Mouse (Mus musculus) CD4-positive helper T cell, adult 2 months (primary cell): ENCODE results near the gene Zfp800.

ENCODE experiments used
- DNase-seq: peaks from one replicate; pipeline ENCODE4 v3.0.0-alpha.2; 2012; ENCODE audit warnings: low read depth, missing footprints, low spot score

Zfp800 gene

GRCm38 (mm10) chr6:28215268-28215954, 182.4 kb downstream of the Zfp800 start:
- DNase-seq, result peak; percentile 74

GRCm38 (mm10) chr6:28214658-28215267, 183.0 kb downstream of the Zfp800 start:
- no peak for DNase-seq

- DNase-seq, result no peak
These were observed 194.4 kb downstream of the Zfp800 start for GRCm38 (mm10) chr6:28203454-28203853.

GRCm38 (mm10) chr6:28202833-28203232, 195.0 kb downstream of the Zfp800 start:
- no peak for DNase-seq

GRCm38 (mm10) chr6:28193901-28194300, 203.9 kb downstream of the Zfp800 start:
- DNase-seq, result no peak

GRCm38 (mm10) chr6:28191935-28192334, 205.9 kb downstream of the Zfp800 start:
- DNase-seq, result no peak
